Mouse (Mus musculus) gastrocnemius, postnatal 4 days (tissue): ENCODE results near the gene Gm21972. TPM values are rescaled to one million over a fixed set of nuclear protein-coding genes. Genes with fewer than 3 reads are reported as not detected.

Experiments used
- DNase-seq, 2 experiments: peaks; one replicate each; pipeline ENCODE4 v3.0.0; 2021 to 2022; ENCODE audit warnings: low spot score in 2 of 2, mixed read lengths in 2 of 2
- total RNA-seq, 2 experiments: library from RNA; stranded (reverse); gene quantifications; 2 replicates each; pipeline ENCODE4 v1.2.3; 2021

Gene Gm21972
- total RNA-seq, 2 experiments from 2014 or later = 1.3 TPM; not detected in 1

GRCm38 (mm10) chr1:86160479-86160878, 27.0 kb downstream of the Gm21972 start:
- DNase-seq = no peak

GRCm38 (mm10) chr1:86161061-86161460, 27.6 kb downstream of the Gm21972 start:
- no peak for DNase-seq

GRCm38 (mm10) chr1:86174602-86175001, 41.2 kb downstream of the Gm21972 start:
- no peak for DNase-seq

- no peak for DNase-seq
Measured at GRCm38 (mm10) chr1:86176066-86176465, 42.6 kb downstream of the Gm21972 start.

- DNase-seq = peak; percentile 62 to 79
Measured at GRCm38 (mm10) chr1:86178462-86179253, 45.2 kb downstream of the Gm21972 start.

GRCm38 (mm10) chr1:86182004-86182709, 48.7 kb downstream of the Gm21972 start:
- no peak for DNase-seq

GRCm38 (mm10) chr1:86183577-86184263, 50.3 kb downstream of the Gm21972 start:
- DNase-seq = no peak

GRCm38 (mm10) chr1:86186762-86187161, 53.3 kb downstream of the Gm21972 start:
- DNase-seq = no peak

- DNase-seq = no peak
Measured at GRCm38 (mm10) chr1:86187856-86188255, 54.4 kb downstream of the Gm21972 start.

GRCm38 (mm10) chr1:86188271-86188670, 54.8 kb downstream of the Gm21972 start:
- DNase-seq = no peak

- no peak for DNase-seq
Measured at GRCm38 (mm10) chr1:86189034-86189702, 55.7 kb downstream of the Gm21972 start.

- DNase-seq = no peak
Measured at GRCm38 (mm10) chr1:86190843-86191242, 57.4 kb downstream of the Gm21972 start.

- no peak for DNase-seq
Measured at GRCm38 (mm10) chr1:86194044-86194443, 60.6 kb downstream of the Gm21972 start.

- no peak for DNase-seq
Measured at GRCm38 (mm10) chr1:86198276-86198675, 64.8 kb downstream of the Gm21972 start.

- DNase-seq = no peak
Measured at GRCm38 (mm10) chr1:86199026-86199425, 65.6 kb downstream of the Gm21972 start.

- DNase-seq = no peak
Measured at GRCm38 (mm10) chr1:86201312-86201711, 67.9 kb downstream of the Gm21972 start.

GRCm38 (mm10) chr1:86202617-86203219, 69.3 kb downstream of the Gm21972 start:
- no peak for DNase-seq

- no peak for DNase-seq
Measured at GRCm38 (mm10) chr1:86210676-86211075, 77.2 kb downstream of the Gm21972 start.

GRCm38 (mm10) chr1:86211498-86211897, 78.1 kb downstream of the Gm21972 start:
- DNase-seq = no peak
